Mouse (Mus musculus) kidney, adult 9 months (tissue): Measurements from ENCODE around the gene Med13l.

ENCODE experiments used
- DNase-seq: peaks from one replicate; pipeline ENCODE4 v3.0.0; 2022

The Med13l gene

DNA sequence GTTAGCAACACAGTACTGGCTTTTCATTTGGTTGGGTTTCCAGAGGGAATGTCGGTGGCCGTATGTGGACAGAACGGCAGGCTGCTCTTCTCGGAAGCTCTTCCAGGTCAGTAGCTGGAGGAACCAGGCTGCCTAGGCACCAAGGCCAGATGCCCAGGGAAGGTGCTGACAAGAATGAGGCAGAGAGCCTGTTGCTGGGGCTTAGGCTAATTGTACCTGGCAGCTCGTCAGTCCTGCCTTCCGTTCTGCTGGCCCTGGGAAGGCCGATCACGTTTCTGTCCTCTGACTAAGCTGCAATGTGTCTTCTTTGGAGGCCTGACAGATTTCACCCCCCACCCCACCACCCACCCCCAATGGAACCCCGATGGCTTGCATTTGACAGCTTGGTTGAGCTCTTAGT is 251.9 kb downstream of the Med13l start:
- no peak for DNase-seq

DNA sequence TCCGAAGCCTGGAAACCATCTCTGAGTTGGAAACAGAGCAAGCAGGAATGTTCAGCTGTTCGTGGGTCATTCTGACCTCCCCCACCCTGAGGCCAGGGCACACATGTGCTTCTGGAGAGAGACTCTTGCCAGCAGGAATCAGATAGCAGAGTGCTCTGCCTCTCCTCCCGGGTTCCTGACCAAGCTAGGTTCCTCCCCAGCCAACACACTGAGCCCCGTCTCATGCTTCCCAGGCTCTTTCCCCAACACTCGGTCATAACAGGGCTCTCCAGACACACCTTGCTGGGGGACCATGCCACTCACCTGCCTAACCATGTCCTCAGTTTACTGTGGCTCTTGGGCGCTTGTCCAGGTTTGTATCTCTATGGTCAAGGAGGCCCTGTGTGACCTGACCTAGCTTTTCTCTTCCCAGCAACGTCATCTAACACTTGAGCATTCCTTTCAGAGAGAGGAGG is 252.5 kb downstream of the Med13l start:
- no peak for DNase-seq

DNA sequence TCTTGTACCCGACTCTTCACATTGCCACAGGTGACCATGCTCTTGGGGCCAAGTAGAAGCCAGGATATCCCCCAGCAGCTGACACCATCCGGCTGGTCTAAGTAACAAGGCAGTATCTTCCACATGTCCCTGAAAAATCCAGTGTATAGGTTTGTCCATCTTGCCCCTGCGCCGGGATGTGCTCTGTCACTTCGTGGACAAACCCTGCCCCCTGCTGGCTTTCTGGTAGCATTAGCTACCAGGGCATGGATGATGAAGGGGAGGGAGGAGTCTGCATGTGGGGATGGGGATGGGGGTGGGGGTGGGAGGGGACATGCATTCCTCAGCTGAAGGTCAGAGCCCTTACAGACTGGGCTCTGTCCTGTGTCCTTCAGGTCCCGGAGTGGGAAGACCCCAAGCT is 253.6 kb downstream of the Med13l start:
- no peak for DNase-seq
